Mouse (Mus musculus): ENCODE measurements at regions not wholly inside any gene's neighbourhood (a gene's known extent, or its start where the extent isn't known, plus 50 kb on each side); places are given as distances from the start of the nearest gene placed in this dataset.

- no peaks in the 10 kb centered on the region for H3K27me3 ChIP-seq (ENCODE audit: control insufficient read depth, insufficient read depth, low read length)
- no peaks in the 10 kb centered on the region for H3K36me3 ChIP-seq (ENCODE audit: control insufficient read depth, insufficient read depth, low read length)
- no peaks in the 10 kb centered on the region for H3K4me1 ChIP-seq (ENCODE audit: control insufficient read depth in 2 of 2, insufficient read depth in 2 of 2, low read length in 2 of 2)
- no peak overlapping the region for H3K4me2 ChIP-seq (ENCODE audit: low read length)
- ATAC-seq (ENCODE audit: insufficient number of reproducible peaks, insufficient read depth, low FRiP score, low read depth) = no peak
- H3K27ac ChIP-seq (replicated peaks in 1 of 2; ENCODE audit: control insufficient read depth in 1 of 2, insufficient read depth in 1 of 2, low read depth in 2 of 2, low read length in 2 of 2) = no peak overlapping the region
- H3K4me3 ChIP-seq (ENCODE audit: control insufficient read depth in 1 of 2, insufficient read depth in 1 of 2, low read depth in 1 of 2, low read length in 2 of 2) = no peak overlapping the region
- H3K9me3 ChIP-seq (ENCODE audit: control insufficient read depth, low read length) = no peaks in the 10 kb centered on the region
- H3K9ac ChIP-seq (ENCODE audit: low read length) = no peak overlapping the region
- WGBS = 41% methylated on average over 1 of the region's 1 CpGs
These were observed 100.5 kb upstream of the Fmo9 start for GRCm38 (mm10) chr1:166782106-166782505.

DNA sequence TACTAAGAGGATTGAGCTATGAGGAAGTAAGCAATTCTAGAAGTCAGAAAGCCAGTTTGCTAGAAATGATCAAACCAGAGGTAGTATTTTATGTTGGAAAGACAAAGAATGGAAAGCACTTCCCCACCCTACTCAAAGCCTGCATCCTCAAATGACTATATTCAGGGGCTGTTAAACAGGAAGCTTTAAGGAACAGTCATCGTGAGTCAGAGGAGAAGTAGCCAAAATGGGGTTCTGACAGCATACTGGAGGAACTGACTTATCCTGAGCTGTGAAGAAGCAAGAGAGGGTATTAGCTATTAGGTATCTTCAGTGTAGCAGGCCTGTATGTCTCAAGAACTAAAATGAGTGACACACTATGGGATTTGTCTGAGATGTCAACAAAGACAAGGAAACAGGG is 106.3 kb upstream of the Fmo9 start:
- Histone ChIP-seq H3K4me2 (ENCODE audit: low read length) (no peak overlapping the region), H3K9ac (ENCODE audit: low read length) (no peak overlapping the region), H3K27me3 (ENCODE audit: control insufficient read depth, insufficient read depth, low read length) (no peaks in the 10 kb centered on the region), H3K9me3 (ENCODE audit: control insufficient read depth, low read length) (no peaks in the 10 kb centered on the region), H3K27ac (replicated peaks in 1 of 2; ENCODE audit: control insufficient read depth in 1 of 2, insufficient read depth in 1 of 2, low read depth in 2 of 2, low read length in 2 of 2) (no peak overlapping the region), H3K4me1 (ENCODE audit: control insufficient read depth in 2 of 2, insufficient read depth in 2 of 2, low read length in 2 of 2) (no peaks in the 10 kb centered on the region), H3K4me3 (ENCODE audit: control insufficient read depth in 1 of 2, insufficient read depth in 1 of 2, low read depth in 1 of 2, low read length in 2 of 2) (no peak overlapping the region), H3K36me3 (ENCODE audit: control insufficient read depth, insufficient read depth, low read length) (no peaks in the 10 kb centered on the region)
- no peak for ATAC-seq (ENCODE audit: insufficient number of reproducible peaks, insufficient read depth, low FRiP score, low read depth)
- 39% methylated on average over 1 of the region's 1 CpGs for WGBS

DNA sequence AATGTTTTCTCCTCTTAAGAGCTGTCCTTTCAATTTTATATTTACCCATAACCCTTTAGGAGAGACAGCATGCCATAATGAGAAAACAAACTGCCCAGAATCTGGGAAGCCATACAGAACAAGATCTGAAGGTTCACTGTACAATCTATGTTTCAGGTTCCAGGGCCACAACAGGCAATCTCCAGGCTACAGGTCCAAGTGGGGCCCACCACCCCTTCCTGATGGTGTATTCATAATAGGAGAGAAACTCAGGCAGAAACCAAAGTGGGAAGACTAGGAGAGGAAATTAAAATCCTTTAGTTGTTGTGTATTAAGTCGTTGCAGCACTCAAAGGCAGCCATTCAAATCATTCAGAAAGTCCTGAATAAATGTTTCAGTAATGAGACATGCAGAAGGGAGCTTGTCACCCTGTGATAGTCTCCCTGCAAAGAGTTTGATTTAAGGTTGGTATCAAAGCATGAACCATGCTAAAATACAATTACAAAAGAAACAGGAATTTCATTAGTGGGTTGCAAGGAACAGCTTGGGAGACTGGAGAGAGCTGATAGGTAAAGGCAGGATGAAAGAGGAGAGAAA is 107.3 kb upstream of the Fmo9 start:
- Histone ChIP-seq H3K27me3 (ENCODE audit: control insufficient read depth, insufficient read depth, low read length) (no peaks in the 10 kb centered on the region), H3K4me2 (ENCODE audit: low read length) (no peak overlapping the region), H3K9me3 (ENCODE audit: control insufficient read depth, low read length) (no peaks in the 10 kb centered on the region), H3K9ac (ENCODE audit: low read length) (no peak overlapping the region), H3K27ac (replicated peaks in 1 of 2; ENCODE audit: control insufficient read depth in 1 of 2, insufficient read depth in 1 of 2, low read depth in 2 of 2, low read length in 2 of 2) (no peak overlapping the region), H3K4me1 (ENCODE audit: control insufficient read depth in 2 of 2, insufficient read depth in 2 of 2, low read length in 2 of 2) (no peaks in the 10 kb centered on the region), H3K36me3 (ENCODE audit: control insufficient read depth, insufficient read depth, low read length) (no peaks in the 10 kb centered on the region), H3K4me3 (ENCODE audit: control insufficient read depth in 1 of 2, insufficient read depth in 1 of 2, low read depth in 1 of 2, low read length in 2 of 2) (no peak overlapping the region)
- WGBS = 55% methylated on average over 1 of the region's 1 CpGs
- ATAC-seq (ENCODE audit: insufficient number of reproducible peaks, insufficient read depth, low FRiP score, low read depth) = no peak

DNA sequence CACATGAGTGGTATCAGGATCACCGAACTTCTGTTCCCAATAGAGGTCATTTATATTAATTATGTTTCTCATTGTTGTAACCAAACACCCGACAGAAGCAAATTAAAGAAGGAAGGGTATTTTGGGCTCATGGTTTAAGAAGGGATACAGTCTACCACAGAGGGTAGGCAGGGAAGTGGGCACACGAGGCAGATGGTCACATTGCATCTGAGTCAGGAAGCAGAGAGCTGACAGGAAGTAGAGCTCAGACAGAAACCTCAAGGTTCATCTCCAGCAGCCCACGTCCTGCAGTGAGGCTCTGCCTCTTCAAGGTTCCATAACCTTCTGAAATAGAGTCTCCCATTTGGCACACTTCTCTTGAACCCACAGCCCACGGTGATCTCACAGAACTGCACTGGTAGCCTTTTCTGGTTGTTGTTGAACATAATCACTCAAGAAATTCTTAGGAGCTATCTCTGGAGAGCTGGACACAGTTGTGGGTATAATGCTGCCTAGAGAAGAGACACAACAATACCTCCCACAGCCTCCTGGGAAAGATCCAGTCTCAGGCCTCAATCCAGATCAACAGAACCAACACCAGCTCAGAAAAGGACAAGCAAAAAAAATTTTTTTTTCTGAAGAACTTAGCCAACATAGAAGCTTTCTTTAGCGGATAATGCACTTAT is 111.5 kb upstream of the Fmo9 start:
- no peak overlapping the region for H3K4me3 ChIP-seq (ENCODE audit: control insufficient read depth in 1 of 2, insufficient read depth in 1 of 2, low read depth in 1 of 2, low read length in 2 of 2)
- H3K27ac ChIP-seq (replicated peaks in 1 of 2; ENCODE audit: control insufficient read depth in 1 of 2, insufficient read depth in 1 of 2, low read depth in 2 of 2, low read length in 2 of 2) = no peak overlapping the region
- WGBS = 78% methylated on average over 6 of the region's 6 CpGs
- no peaks in the 10 kb centered on the region for H3K4me1 ChIP-seq (ENCODE audit: control insufficient read depth in 2 of 2, insufficient read depth in 2 of 2, low read length in 2 of 2)
- H3K36me3 ChIP-seq (ENCODE audit: control insufficient read depth, insufficient read depth, low read length) = no peaks in the 10 kb centered on the region
- no peak for ATAC-seq (ENCODE audit: insufficient number of reproducible peaks, insufficient read depth, low FRiP score, low read depth)
- no peak overlapping the region for H3K9ac ChIP-seq (ENCODE audit: low read length)
- no peaks in the 10 kb centered on the region for H3K9me3 ChIP-seq (ENCODE audit: control insufficient read depth, low read length)
- H3K27me3 ChIP-seq (ENCODE audit: control insufficient read depth, insufficient read depth, low read length) = no peaks in the 10 kb centered on the region
- no peak overlapping the region for H3K4me2 ChIP-seq (ENCODE audit: low read length)

- Histone ChIP-seq H3K9ac (ENCODE audit: low read length) (no peak overlapping the region), H3K4me3 (ENCODE audit: control insufficient read depth in 1 of 2, insufficient read depth in 1 of 2, low read depth in 1 of 2, low read length in 2 of 2) (no peak overlapping the region), H3K4me1 (ENCODE audit: control insufficient read depth in 2 of 2, insufficient read depth in 2 of 2, low read length in 2 of 2) (no peaks in the 10 kb centered on the region), H3K27ac (replicated peaks in 1 of 2; ENCODE audit: control insufficient read depth in 1 of 2, insufficient read depth in 1 of 2, low read depth in 2 of 2, low read length in 2 of 2) (no peak overlapping the region), H3K27me3 (ENCODE audit: control insufficient read depth, insufficient read depth, low read length) (no peaks in the 10 kb centered on the region), H3K9me3 (ENCODE audit: control insufficient read depth, low read length) (no peaks in the 10 kb centered on the region), H3K36me3 (ENCODE audit: control insufficient read depth, insufficient read depth, low read length) (no peaks in the 10 kb centered on the region), H3K4me2 (ENCODE audit: low read length) (no peak overlapping the region)
- 69% methylated on average over 1 of the region's 1 CpGs for WGBS
- ATAC-seq (ENCODE audit: insufficient number of reproducible peaks, insufficient read depth, low FRiP score, low read depth) = no peak
These were observed 112.1 kb upstream of the Fmo9 start for GRCm38 (mm10) chr1:166793717-166794081.

DNA sequence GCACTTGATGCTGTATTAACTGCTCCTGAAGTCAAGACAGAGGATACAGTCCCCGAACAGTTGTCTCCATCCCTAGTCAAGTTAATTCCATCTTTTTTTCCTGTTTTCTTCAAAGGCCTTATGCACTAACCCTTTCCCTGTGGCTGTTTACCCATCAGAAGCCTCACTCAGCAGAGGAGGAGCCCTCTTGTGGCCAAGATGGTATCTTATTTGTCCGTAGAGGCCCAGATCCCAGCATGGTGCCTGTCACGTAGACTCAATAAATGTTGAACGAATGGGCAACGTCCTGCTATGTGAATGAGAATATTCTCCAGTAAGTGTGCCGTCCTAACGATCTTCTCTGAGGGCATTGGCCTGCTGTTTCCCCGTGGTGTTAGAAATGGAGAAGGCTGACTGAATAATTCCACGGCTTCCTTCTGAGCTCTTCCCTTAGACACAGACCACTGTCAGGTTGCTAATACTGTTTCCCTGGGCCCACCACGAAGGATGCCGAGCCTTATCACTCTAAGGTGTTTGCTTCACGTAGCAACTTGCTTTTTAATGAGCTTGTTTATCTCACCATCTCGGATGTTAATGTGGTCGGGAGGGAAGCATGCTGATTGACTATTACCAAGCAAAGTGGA is 113.1 kb upstream of the Fmo9 start:
- H3K4me2 ChIP-seq (ENCODE audit: low read length) = no peak overlapping the region
- no peaks in the 10 kb centered on the region for H3K4me1 ChIP-seq (ENCODE audit: control insufficient read depth in 2 of 2, insufficient read depth in 2 of 2, low read length in 2 of 2)
- no peak overlapping the region for H3K27ac ChIP-seq (replicated peaks in 1 of 2; ENCODE audit: control insufficient read depth in 1 of 2, insufficient read depth in 1 of 2, low read depth in 2 of 2, low read length in 2 of 2)
- no peaks in the 10 kb centered on the region for H3K27me3 ChIP-seq (ENCODE audit: control insufficient read depth, insufficient read depth, low read length)
- no peak overlapping the region for H3K4me3 ChIP-seq (ENCODE audit: control insufficient read depth in 1 of 2, insufficient read depth in 1 of 2, low read depth in 1 of 2, low read length in 2 of 2)
- WGBS = 52% methylated on average over 14 of the region's 14 CpGs
- no peaks in the 10 kb centered on the region for H3K36me3 ChIP-seq (ENCODE audit: control insufficient read depth, insufficient read depth, low read length)
- no peak for ATAC-seq (ENCODE audit: insufficient number of reproducible peaks, insufficient read depth, low FRiP score, low read depth)
- H3K9ac ChIP-seq (ENCODE audit: low read length) = no peak overlapping the region
- no peaks in the 10 kb centered on the region for H3K9me3 ChIP-seq (ENCODE audit: control insufficient read depth, low read length)

GRCm38 (mm10) chr1:166795613-166796012 is 114.0 kb upstream of the Fmo9 start:
- 77% methylated on average over 4 of the region's 4 CpGs for WGBS
- H3K9me3 ChIP-seq (ENCODE audit: control insufficient read depth, low read length) = no peaks in the 10 kb centered on the region
- no peaks in the 10 kb centered on the region for H3K27me3 ChIP-seq (ENCODE audit: control insufficient read depth, insufficient read depth, low read length)
- H3K4me2 ChIP-seq (ENCODE audit: low read length) = no peak overlapping the region
- H3K27ac ChIP-seq (replicated peaks in 1 of 2; ENCODE audit: control insufficient read depth in 1 of 2, insufficient read depth in 1 of 2, low read depth in 2 of 2, low read length in 2 of 2) = no peak overlapping the region
- no peak for ATAC-seq (ENCODE audit: insufficient number of reproducible peaks, insufficient read depth, low FRiP score, low read depth)
- H3K4me3 ChIP-seq (ENCODE audit: control insufficient read depth in 1 of 2, insufficient read depth in 1 of 2, low read depth in 1 of 2, low read length in 2 of 2) = no peak overlapping the region
- no peak overlapping the region for H3K9ac ChIP-seq (ENCODE audit: low read length)
- H3K4me1 ChIP-seq (ENCODE audit: control insufficient read depth in 2 of 2, insufficient read depth in 2 of 2, low read length in 2 of 2) = no peaks in the 10 kb centered on the region
- no peaks in the 10 kb centered on the region for H3K36me3 ChIP-seq (ENCODE audit: control insufficient read depth, insufficient read depth, low read length)
